ENCODE assay signal across 21 mouse cellular contexts in genomic region chr14:88570053-88570452, GRCm38 (mm10).
DNase-seq lines count a peak whose midpoint lies in the region; TF ChIP-seq lines count a peak whose summit lies in the region.
"Had no signal": no experiment of that assay in that cellular context is flagged by ENCODE, and none has a peak within 500 bp of the region (broad histone marks: within the 10 kb centered on the region; RNA-seq: fewer than 3 reads in every experiment).

No protein-coding gene starts in this region.

- H3K4me1 ChIP-seq in cerebellum, adult 2 months (ENCODE audit: control insufficient read depth, insufficient read depth, low read length): no peaks in the 10 kb centered on the region
- H3K4me1 ChIP-seq: hindbrain, embryonic 13.5 days; intestine, embryonic 15.5 days; kidney, embryonic 15.5 days; limb, embryonic 12.5 days; liver, embryonic 13.5 days; lung, embryonic 15.5 days; midbrain, embryonic 13.5 days; stomach, embryonic 15.5 days had no signal

- intact Hi-C loops in left cerebral cortex, postnatal 4 days (cut with DNase I): no loop called here

- H3K27ac ChIP-seq in cerebellum, adult 2 months (ENCODE audit: insufficient read depth, low read length): no peak overlapping the region
- H3K27ac ChIP-seq: hindbrain, embryonic 13.5 days; intestine, embryonic 15.5 days; kidney, embryonic 15.5 days; limb, embryonic 12.5 days; liver, embryonic 13.5 days; lung, embryonic 15.5 days; midbrain, embryonic 13.5 days; stomach, embryonic 15.5 days had no signal

- WGBS in cerebellum, adult 2 months: 20% methylated on average over 4 of the region's 4 CpGs

- no peak for TF ChIP-seq POLR2A in cerebellum, adult 2 months (IDR thresholded peaks at IDR 0.05; ENCODE audit: borderline replicate concordance, insufficient read depth, low read length)

- no peak for TF ChIP-seq CTCF in cerebellum, adult 2 months (IDR thresholded peaks at IDR 0.05; ENCODE audit: borderline replicate concordance, insufficient read depth, low read depth, low read length)

- peak; percentile 9 to 41 for DNase-seq in cerebellum, postnatal 25 days
- DNase-seq in cerebellum, adult 2 months: no peak
- peak; percentile 6 for DNase-seq in left cerebral cortex, postnatal 4 days
- no peak for DNase-seq in left cerebral cortex, adult 9 months (ENCODE audit: low spot score in 2 of 2)
- DNase-seq in layer of hippocampus, adult 18-20 months (ENCODE audit: low spot score in 2 of 2): peak; percentile 51 to 82
- peak; percentile 6 for DNase-seq in telencephalon, adult 2 months (ENCODE audit: low read depth, low spot score)
- DNase-seq in thymus, postnatal 10 days (ENCODE audit: low spot score in 2 of 2): no peak
- DNase-seq: adrenal gland, adult 8-10 months; gastrocnemius, postnatal 25 days; liver, embryonic 13.5 days; spleen, adult 18-20 months; thymus, postnatal 14 days had no signal

- no peaks in the 10 kb centered on the region for H3K27me3 ChIP-seq in cerebellum, adult 2 months (ENCODE audit: control insufficient read depth, insufficient read depth, low read length)
- H3K27me3 ChIP-seq: CH12.LX; hindbrain, embryonic 13.5 days; intestine, embryonic 15.5 days; kidney, embryonic 15.5 days; limb, embryonic 12.5 days; liver, embryonic 13.5 days; lung, embryonic 15.5 days; midbrain, embryonic 13.5 days; stomach, embryonic 15.5 days had no signal

- H3K4me3 ChIP-seq in cerebellum, adult 2 months (replicated peaks; ENCODE audit: insufficient read depth, low read depth, low read length): no peak overlapping the region
- H3K4me3 ChIP-seq: erythroblast, embryonic 14.5 days; hindbrain, embryonic 13.5 days; intestine, embryonic 15.5 days; kidney, embryonic 15.5 days; limb, embryonic 12.5 days; liver, embryonic 13.5 days; lung, embryonic 15.5 days; midbrain, embryonic 13.5 days; stomach, embryonic 15.5 days had no signal

Comparison
In these comparisons a context has a peak if more than half of its experiments do, and no peak if none do; other contexts are left out.
1. DNase-seq: peak in cerebellum, postnatal 25 days (2 of 2), left cerebral cortex, postnatal 4 days (single experiment), layer of hippocampus, adult 18-20 months (2 of 2) and telencephalon, adult 2 months (single experiment); none in cerebellum, adult 2 months (0 of 2), left cerebral cortex, adult 9 months (0 of 2) and thymus, postnatal 10 days (0 of 2).